Mouse (Mus musculus) heart, embryonic 10.5 days (tissue): ENCODE results near the gene Fam84b. TPM values are rescaled to one million over a fixed set of nuclear protein-coding genes. Genes with fewer than 3 reads are reported as not detected.

ENCODE experiments used
- polyA plus RNA-seq: library from polyadenylated mRNA; unstranded; fragments of >200 nt; fragmentation: Nextera tagmentation; extraction: Ambion mirVana; gene quantifications from 2 replicates; pipeline ENCODE4 v1.2.1, GENCODE M21; 2016

The Fam84b gene
- polyA plus RNA-seq, 1 experiment from 2014 or later, result 12.7 TPM

Other genes with a start within 250 kb of the Fam84b start
- not detected in 2 replicates for gene A1bg, start 69.2 kb upstream of the Fam84b start, polyA plus RNA-seq